Mouse (Mus musculus) frontal cortex, postnatal 10 days (tissue): ENCODE measurements around the gene Map10.
A peak's percentile ranks its signal among the peaks of the same experiment; 100 is the strongest.

Experiments used
- DNase-seq, 2 experiments: peaks; one replicate each; pipeline ENCODE4 v3.0.0; 2022; ENCODE audit warnings: low spot score in 2 of 2, mixed read lengths in 1 of 2

The Map10 gene

DNA sequence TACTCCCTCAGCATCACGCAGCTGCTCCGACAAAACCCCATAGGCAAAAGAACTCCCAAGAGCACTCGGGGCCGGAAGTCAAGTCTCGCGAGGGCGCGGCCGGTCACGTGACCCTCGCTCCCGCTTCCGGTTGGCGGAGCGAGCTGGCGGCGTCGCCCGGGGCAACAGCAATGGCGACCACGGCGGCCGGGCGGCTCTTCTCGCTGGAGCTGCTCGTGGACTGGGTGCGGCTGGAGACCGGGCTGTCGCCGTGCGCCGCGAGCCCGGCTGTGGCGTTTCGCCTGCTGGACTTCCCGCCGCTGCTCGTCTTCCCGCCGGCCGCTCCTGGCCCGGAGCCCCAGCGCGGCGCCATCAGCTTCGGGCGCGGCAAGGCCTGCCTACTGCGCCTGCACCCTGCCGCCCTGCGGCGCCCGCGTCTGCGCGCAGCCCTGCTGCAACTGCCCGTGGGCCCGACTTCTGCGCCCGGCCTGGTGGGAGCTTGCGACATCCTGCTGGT, at the start of gene Map10:
Gene Map10, plus strand, starts transcription at position 119 of the 496 bp plus-strand sequence.
- peak; percentile 86 to 90 for DNase-seq

DNA sequence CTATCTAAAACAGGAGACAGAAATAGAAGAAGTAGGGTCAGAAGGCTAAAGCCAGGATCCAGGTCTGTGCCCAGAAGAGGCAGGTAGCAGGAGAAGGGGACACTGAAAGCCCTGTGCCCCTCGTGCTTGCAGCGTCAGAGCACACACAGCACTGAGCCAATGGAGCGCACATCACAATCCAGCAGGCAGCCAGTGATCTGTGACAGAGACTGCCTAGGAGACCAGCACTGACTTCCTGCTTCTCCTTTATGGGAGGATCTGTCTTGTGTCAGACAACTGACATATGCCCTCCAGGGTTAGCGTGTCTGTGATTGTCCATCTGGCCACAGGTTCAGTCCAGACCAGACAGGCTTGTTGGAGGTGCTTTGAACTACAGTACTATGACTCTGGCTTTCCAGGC, 49.3 kb upstream of the Map10 start:
- no peak for DNase-seq

DNA sequence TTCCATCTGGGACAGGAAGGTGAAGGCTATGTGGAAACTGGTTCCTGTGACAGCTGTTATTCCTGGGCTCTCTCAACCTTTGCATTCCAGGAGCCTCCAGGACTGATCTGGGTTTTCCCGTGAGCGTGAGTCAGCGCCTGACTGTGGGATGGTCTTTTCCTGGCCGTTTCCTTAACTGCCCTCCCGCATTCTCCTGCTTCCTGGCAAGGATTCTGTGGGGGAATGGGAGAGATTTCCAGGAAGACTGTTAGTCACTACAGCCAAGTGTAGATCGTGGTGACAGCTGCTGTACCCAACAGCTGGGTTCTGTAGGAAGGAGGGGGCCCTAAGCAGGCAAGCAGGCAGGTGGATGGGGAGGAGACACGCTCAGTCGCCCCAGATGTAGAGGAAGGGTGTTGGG, 45.3 kb upstream of the Map10 start:
- DNase-seq = no peak

DNA sequence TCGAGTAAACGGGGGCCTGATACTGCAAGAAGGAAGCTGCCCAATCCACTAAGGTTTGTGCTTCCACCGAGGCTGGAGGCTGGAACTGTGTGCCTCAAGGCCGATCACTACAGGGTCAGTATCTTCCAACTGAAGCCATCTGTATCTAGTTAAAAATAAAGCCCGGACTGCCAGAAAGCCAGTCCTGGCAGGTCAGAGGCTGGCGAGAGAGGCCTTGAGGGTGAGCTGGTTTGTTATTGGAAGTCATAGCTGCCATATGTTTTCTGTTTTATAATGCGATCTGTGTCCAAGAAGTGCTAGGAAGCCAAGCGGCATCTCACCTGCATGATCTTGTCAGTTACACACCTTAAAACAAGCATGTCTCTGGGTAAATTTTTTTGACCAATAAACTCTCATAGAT, 43.2 kb upstream of the Map10 start:
- DNase-seq = no peak

DNA sequence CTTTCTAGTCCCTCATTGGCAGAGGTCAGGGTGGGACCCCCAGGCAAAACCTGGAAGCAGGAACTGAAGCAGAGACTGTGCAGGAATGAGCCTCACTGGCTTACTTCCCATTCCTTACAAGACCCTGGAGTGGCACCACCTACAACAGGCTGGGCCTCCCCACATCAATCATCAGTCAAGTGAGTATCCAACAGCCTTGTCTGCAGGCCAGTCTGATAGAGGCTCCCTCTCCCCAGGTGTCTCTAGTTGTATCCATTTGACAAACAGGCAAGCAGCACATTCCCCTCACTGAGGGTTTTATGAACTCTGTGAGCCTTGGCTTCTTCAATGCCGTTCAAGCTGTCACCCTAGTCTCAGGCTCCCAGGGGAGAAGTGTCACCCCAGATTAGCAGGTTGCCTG, 40.8 kb upstream of the Map10 start:
- DNase-seq = no peak

DNA sequence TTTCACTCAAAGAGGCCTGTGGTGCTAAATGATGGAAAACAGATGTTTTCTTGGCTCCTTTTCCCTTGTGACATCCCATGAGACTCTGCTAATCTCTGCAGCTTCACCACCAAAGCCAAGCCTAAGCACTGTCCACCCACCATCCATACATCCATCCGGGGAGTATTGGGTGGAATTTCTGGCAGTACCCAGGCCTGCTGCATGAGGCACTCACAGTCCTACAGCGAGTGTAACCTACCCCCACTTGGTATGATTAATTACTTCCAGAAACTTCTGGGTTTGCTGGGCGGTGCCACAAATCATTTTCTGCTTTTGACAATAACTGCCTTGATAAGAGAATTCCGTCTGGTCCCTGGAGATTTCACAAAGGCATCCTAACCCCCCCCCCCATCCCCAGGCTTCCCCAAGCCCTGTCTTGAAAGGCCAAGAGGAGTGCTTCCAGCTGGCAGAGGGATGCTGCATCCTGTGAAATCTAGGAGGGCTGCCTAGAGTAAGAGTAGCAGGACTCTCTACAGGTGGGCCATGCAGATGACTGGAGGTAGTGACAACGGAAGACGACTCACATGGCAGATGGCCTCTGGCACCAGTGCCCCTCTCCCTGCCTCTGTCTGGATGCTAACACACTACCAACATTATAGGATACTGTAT, 31.1 kb upstream of the Map10 start:
- no peak for DNase-seq

DNA sequence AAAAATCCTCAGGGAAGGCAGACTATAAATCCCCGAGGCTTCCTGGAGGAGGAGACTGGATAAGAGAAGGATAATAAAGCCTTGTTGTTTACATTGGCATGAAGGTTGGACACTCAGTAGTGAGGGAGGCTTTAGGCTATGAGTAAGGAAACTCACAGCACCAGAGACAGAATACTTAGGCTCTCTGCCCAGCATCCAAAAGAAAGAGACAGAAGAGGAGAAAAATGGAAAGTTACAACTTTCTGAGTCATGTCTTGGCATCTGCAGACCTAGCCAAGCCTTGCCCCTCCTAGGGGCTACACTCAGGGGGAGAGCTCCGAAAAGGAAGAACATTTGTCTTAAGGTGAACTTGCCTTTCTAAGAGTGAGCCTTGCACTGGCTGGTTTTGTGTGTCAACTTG, 30.0 kb upstream of the Map10 start:
- DNase-seq = no peak

DNA sequence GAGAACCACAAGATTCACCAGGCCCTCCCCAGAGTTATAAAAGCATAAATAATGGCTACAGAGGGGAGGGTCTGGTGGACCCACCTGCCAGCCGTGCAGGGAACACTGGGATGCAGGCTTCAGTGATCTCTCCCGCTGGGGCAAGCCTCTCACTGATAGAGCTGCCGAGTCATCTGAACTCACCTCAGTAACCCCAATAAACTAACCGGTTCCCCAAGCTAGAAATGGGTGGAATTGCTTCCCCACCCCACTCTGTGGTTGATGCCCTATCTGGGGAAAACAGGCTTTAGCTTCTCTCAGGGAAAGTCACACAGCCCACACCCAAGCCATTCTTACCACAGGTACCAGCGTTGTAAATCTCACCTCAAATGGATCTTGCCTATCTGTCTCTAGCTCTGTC, 28.9 kb upstream of the Map10 start:
- DNase-seq = no peak

DNA sequence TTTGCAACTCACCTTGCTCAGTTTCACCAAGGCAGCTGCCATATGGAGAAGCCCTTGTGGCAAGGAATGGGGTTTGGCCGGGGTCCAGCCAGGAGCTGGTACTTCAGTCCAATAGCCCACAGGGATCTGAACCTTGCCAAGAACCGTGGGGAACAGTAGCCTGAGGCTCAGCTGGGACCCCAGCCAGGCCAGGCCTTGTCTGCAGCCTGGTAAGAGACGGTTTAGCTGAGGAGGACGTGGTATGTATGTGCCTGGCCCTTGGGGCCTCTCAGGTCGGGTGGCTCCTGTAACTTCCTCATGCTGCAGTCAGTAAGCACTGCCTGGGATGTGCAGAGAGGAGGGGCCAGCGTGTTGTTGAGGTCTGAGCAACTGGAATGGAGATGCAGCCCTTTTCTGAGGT, 27.8 kb upstream of the Map10 start:
- no peak for DNase-seq

DNA sequence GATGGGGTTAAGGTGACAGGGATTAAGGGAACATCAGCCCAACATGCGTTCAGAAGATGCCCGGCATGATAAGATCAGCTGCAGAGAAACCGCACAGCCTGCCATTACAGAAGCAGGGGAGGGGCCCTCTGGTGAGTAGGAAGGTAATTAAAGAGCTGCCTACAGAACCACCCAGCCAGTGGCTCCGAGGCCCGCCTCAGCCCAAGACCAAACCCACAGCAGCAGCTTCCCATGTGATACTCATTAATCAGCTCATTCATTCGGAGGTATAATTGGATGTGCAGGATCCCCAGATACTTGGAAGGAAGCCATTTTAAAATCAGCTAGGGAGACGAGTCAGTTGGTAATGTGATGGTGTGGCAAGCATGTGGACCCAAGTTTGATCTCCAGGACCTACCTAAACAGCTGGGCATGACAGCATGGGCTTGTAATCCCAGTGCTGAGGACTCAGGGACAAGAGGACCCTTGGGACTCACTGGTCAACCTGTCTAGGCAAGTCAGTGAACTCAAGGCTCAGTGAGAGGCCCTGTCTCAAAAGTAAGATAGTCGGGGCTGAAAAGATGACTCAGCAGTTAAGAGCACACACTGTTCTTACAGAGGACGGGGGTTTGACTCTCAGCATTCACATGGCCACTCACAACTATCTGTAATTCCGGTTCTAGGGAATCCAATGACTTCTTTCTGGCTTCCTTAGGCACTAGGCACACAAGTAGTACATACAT, 23.7 kb upstream of the Map10 start:
- DNase-seq = no peak

DNA sequence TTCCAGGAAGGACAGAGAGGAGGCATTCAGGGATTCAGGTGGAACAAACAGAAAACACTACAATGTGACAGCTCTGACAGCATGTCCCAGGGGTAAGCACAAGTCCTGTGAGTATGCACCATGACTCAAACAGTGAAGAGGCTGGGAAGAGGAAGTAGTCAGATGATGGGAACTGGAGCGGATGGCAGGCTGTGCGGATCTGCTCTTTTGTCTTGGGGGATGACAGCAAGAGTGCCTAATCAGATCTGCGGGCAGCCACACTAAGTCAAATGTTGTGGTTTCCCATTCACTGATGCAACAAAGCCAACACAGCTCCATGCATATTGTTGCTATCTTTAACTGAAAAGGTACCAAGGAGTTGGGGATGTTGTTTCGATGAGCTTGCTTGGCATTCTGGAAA, 20.2 kb upstream of the Map10 start:
- no peak for DNase-seq

DNA sequence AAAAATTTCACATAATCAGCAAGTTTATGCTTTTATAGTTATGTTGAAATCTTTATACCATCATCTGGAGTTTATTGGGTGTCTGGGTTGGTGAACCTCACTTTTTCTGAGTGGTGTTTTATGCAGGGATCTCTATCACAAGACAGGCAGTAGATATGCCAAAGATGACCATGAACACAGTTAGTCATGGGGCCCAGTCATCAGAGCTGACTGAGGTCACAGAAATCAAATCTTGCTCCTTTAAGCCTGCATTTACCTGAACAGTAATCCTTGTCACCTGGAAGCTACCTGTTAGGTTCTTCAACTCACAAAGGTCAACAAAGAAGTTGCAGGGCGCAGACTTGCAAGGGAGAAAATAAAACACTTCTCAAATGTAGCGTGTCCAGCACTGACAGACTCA, 14.8 kb upstream of the Map10 start:
- no peak for DNase-seq

DNA sequence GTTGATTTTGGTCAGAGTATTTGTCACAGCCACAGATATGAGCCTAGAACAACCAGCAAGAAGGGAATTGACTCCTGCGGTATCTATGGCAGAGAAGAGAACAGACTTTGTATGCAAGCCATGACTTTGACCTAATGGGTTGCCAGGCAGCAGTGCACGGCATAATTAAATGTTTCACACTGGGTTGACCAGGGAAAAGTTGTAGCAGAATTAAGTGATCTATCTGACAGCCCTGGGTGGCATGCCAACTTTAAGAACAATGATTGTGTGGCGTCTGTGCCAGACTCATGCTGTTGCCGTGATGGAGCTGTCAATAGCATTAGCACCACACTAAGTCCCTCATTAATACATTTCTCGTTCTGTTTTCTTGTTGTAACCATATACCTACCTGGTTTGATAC, 11.1 kb upstream of the Map10 start:
- no peak for DNase-seq

DNA sequence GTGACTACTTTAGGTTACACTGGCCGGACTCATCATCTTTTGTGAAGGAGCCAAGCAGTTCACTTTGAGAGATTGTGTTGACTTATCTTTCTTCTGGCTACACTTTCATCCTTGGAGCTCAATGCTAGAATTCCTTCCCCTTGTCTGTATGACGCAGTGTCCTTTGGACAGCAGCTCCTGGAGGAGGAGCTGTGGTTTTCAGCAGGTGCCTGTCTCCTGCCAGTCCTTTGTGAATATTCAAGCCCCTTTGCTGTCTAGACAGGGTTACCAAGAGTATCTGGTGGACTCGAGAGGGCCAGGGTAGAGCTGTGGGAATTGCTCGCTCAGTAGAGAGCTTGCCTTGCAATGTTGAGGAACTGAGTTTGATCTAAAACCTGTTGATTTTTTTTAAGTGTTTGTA, 10.7 kb upstream of the Map10 start:
- DNase-seq = no peak

DNA sequence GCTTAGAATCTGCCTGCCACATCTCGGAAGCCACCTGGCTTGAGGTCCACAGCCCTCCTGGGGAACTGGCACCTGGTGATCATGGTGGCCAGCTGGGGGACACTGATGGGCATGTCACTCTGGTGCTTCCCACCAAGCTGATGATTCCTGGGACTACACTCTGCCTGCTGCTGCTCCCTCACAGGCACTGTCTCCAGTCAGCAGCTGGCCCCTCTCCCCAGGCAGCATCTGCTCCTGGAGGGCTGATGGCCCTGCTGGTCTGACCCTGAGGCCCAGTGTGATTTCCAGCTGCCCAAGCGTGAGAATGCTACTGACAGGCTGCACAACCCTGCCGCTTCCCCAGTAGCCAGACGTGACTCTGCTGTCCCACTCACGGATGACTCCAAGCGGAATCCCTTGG, 9.2 kb upstream of the Map10 start:
- no peak for DNase-seq

DNA sequence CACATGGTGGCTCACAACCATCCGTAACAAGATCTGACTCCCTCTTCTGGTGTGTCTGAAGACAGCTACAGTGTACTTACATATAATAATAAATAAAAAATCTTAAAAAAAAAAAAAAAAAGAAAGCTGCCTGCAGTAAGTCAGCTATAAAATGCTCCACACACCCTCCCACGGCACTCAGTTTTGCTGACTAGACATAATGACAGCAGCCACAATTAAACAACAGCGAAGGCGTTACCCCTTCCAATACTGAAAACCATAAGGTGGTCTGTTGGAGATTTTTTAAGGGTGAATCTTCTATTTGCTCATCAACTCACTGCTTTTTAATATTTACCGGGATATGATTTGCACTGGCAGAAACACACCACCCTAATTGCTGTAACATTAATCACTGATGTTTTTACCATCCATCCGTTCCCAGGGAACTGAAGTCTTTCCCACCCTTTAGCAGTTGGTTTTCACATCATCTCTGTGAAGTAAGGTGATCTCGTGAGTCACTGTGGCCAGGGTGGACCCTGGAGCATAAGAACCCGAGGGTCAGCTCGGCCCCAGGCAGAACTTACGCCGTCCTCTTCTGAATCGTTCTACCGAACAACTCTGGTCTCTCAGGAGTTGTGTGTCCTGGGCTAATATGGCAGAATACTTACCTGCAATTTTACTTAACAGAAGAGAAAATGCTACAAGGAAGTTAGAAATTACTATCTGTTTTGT, 7.5 kb upstream of the Map10 start:
- DNase-seq = no peak

DNA sequence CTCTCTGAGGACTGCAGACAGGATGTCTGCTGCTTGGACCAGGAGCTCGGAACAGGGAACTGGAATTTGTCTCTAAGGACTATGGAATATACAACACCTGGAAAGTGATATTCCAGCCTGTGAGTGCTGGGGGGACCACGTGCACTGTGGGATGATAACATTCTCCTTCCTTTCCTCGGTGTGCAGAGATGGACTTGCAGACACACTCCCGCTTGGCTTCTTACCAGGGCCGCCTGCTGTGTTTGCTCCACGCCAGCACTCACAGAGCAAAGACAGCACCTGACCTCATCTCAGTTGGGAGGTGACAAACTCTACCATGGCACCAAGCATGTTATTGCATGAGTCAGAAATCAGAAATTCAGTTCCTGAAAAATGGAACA, 7.0 kb upstream of the Map10 start:
- no peak for DNase-seq

DNA sequence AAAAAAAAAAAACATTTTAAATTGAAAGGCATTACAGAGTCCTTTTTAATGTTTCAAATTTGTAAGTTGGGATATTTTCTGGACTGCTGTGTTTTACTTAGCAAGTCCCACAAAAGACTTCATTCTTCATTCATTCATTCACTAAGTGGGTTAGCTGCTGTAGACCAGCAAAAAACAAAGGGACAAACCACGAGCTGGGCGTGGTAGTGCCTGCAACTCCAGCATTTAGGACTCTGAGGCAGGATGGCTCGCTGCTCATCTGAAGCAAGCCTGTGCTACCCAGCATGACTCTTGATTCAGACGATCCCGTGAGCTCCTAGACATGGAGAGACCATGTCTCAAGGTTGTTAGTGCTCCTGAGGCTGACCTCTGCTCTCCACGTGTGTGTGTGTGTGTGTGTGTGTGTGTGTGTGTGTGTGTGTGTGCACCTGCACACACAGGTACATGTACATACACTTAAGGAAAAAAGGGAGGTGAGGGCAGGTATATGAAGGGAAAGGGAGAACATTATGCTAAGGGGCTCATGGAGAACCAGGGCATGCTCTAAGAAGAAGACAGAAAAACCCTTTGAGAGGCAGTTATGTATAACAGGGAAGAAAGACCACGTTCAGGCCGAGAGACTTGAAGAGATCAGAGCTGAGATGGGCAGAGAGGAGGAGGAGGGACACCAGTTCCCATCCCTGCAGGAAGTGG, 4.3 kb upstream of the Map10 start:
- no peak for DNase-seq

DNA sequence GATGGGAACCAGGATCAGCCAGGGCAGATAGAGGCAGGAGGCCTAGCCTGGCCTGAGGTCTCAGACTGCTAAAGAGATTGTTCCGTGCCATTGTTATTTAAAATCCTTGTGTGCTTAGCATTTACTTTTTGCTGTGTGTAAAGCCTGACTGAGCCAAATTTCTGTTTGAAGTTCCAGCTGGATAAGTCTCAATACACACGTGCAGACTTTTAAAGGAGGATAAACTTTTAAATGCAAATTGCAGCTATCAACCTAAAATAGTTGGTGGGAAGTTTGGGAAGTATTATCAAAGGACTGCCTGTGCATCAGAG, 3.8 kb upstream of the Map10 start:
- DNase-seq = no peak

DNA sequence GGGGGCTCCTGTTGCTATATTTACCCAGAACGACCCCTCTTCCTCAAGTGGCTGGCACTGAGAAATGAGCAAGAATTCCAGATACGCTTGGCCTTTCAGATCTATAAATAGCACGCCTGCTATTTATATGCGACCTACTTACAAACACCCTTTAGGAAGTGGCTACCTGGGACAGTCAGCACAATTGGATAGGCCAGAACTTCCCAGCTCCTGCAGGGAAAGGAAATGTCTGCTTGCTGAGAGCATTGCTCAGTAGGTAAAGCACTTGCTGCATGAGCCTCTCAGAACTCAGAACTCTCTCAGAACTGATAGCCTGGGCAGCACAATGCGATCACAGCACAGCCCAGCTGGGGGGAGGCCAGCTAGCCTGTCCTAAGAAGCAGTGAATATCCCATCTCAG, 3.4 kb upstream of the Map10 start:
- DNase-seq = no peak

DNA sequence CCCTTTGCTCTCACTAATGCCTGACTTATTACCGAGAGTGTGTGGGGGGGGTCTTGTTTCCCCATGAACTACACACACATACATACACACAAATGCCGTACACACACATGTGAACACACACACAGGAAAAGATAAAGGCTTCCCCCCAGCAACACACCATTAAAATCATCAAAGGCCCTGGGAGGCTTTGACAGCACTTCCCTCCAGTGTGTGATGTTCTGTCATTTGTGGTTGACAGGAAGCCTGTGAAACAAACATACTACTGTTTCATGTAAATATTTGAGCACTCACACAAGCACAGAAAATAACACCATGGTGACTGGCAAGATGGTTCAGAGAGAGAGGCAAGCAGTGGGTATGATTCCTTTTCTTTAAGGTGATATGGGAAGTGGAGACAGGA, 2.4 kb upstream of the Map10 start:
- DNase-seq = no peak

DNA sequence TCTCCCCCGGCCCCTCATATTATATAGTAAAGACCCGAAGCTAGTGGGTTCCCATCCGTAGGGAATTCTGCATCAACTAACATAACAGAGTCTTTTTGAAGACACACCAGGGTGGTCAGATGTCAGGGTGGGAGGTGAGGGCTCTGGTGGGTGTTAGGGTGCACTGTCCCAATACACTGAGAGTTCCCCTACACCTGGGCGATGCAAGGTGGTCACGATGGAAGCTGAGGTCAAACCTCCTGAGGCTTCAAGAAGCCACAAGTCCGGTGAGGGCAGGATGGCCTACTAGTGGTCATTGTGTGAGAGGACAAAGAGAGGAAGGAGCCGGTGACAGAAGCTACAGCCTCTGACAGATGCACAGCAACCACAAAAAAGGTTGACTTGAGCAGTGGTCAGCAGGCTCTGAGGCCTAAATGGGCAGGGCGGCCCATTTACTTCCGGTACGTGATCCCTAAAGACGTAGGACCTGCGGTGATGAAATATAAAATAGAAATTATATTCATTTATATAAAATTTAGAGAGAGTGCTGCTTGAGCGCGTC, 389 bp upstream of the Map10 start:
- DNase-seq = peak in 1 of 2 experiments; percentile 15
